Mouse (Mus musculus) liver, adult 2 months (tissue): ENCODE data around the gene Fam131a.
A peak's percentile ranks its signal among the peaks of the same experiment; 100 is the strongest.

Experiments used
- CTCF ChIP-seq: fragments of 200-500 bp; IDR thresholded peaks from 2 replicates; pipeline ENCODE4 v1.5.1; 2011; ENCODE audit warnings: low read depth, low read length, control low read depth
- POLR2A ChIP-seq: fragments of 200-500 bp; IDR thresholded peaks from 2 replicates; pipeline ENCODE4 v1.6.1; 2011; ENCODE audit warnings: low read length, control low read depth; ENCODE audit not compliant: insufficient read depth; ENCODE audit errors: extremely low read depth

DNA sequence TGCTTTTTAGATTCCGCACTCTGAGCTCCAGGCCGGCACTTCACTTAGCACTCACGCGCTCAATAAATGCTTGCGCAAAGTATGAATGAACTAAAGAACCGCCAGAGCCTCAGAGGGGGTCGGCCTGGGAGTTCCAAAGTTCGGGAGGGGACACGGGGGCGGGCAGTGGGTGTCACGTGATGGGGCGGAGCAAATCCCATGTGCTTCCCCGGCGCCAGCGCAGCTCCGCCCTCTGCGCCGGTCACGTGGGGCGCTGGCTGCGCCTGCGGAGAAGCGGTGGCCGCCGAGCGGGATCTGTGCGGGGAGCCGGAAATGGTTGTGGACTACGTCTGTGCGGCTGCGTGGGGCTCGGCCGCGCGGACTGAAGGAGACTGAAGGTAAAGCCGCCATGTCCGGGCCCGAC is 20.5 kb upstream of the Fam131a start:
- TF ChIP-seq POLR2A (peak; percentile 86), CTCF (no peak)
